14 mouse cellular contexts compared by ENCODE assay signal in the genomic region with DNA sequence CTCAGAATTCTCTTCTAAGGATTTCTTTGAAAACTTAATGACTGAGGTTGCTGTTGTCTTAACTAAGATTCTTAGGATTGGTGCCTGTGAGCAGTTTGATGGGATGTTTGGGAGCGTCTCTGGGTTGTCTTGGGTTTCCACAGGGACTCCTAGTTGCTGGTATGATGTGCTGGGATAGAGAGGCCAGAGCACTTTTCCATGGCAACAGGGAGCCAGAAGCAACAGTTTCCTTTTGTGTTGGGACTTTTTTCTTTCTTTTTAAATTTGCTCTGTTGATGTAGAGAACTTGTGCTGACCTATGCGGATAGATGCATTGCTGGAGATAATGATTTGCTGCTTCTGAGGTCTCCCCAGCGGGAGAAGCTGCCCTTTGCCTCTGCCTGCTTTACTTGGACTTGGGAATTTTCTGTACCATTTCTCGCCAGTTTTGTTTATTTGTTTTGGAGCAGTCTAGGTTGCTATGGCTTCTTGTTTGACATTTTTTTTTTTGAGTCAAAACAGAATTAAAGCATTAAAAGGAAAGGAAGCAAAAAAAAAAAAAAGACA. TPM values are rescaled to one million over a fixed set of nuclear protein-coding genes. Genes with fewer than 3 reads are reported as not detected.
A peak's percentile ranks its signal among the peaks of the same experiment; 100 is the strongest.
DNase-seq lines count a peak whose midpoint lies in the region; ATAC-seq and TF ChIP-seq lines count a peak whose summit lies in the region.
"Had no signal": no experiment of that assay in that cellular context is flagged by ENCODE, and none has a peak within 500 bp of the region (broad histone marks: within the 10 kb centered on the region; RNA-seq: fewer than 3 reads in every experiment).

No protein-coding gene starts in this region.

- no peaks in the 10 kb centered on the region for H3K36me3 ChIP-seq in embryonic facial prominence, embryonic 13.5 days
- H3K36me3 ChIP-seq in embryonic facial prominence, embryonic 10.5 days (replicated peaks), result no peaks in the 10 kb centered on the region
- H3K36me3 ChIP-seq in myocyte (ENCODE audit: control insufficient read depth, insufficient read depth), result no peaks in the 10 kb centered on the region
- H3K36me3 ChIP-seq: lung, embryonic 15.5 days had no signal

- H3K4me2 ChIP-seq in embryonic facial prominence, embryonic 13.5 days, result no peak overlapping the region
- peak overlapping the region; percentile 77 for H3K4me2 ChIP-seq in myocyte (ENCODE audit: low read depth)
- H3K4me2 ChIP-seq: lung, embryonic 15.5 days had no signal

- WGBS in embryonic facial prominence, embryonic 13.5 days, result 59% methylated on average over 4 of the region's 4 CpGs
- WGBS in embryonic facial prominence, embryonic 10.5 days, result 65% methylated on average over 4 of the region's 4 CpGs

- DNase-seq in embryonic facial prominence, embryonic 10.5 days (ENCODE audit: low spot score), result no peak
- peak; percentile 31 for DNase-seq in brain, embryonic 14.5 days (ENCODE audit: low read depth)
- DNase-seq in kidney, adult 9 months, result peak; percentile 67
- DNase-seq in left cerebral cortex, adult 8-10 months (ENCODE audit: low spot score in 2 of 2), result no peak
- DNase-seq: thymus, postnatal 4 days had no signal

- no peak for TF ChIP-seq POLR2A in brain, embryonic 14.5 days (IDR thresholded peaks at IDR 0.05; ENCODE audit: borderline replicate concordance, extremely low read depth, insufficient read depth, insufficient read length, poor library complexity, severe bottlenecking)
- no peak for TF ChIP-seq POLR2A in myocyte (IDR thresholded peaks at IDR 0.05; ENCODE audit: insufficient read length, low read depth)

- no peak overlapping the region for H3ac ChIP-seq in myocyte (ENCODE audit: control insufficient read depth, insufficient read length)

- TF ChIP-seq CTCF in brain, embryonic 14.5 days (IDR thresholded peaks at IDR 0.05; ENCODE audit: borderline replicate concordance, extremely low read depth, insufficient read depth, insufficient read length), result no peak

- H3K27me3 ChIP-seq in embryonic facial prominence, embryonic 13.5 days, result peaks cover 7% of the 10 kb centered on the region; the same call in 1 of the 2 replicates
- H3K27me3 ChIP-seq in embryonic facial prominence, embryonic 10.5 days (replicated peaks; ENCODE audit: low read depth, poor library complexity, severe bottlenecking), result no peaks in the 10 kb centered on the region; the same call in 1 of the 2 replicates
- no peaks in the 10 kb centered on the region for H3K27me3 ChIP-seq in myocyte (ENCODE audit: control insufficient read depth, insufficient read depth, insufficient read length)
- H3K27me3 ChIP-seq: lung, embryonic 15.5 days had no signal

- H3K4me1 ChIP-seq in embryonic facial prominence, embryonic 13.5 days, result peaks cover 20% of the 10 kb centered on the region
- peaks cover 4% of the 10 kb centered on the region; the same call in 1 of the 2 replicates for H3K4me1 ChIP-seq in embryonic facial prominence, embryonic 10.5 days
- H3K4me1 ChIP-seq: lung, embryonic 15.5 days had no signal

- no peak overlapping the region for H3K4me3 ChIP-seq in embryonic facial prominence, embryonic 13.5 days
- H3K4me3 ChIP-seq in embryonic facial prominence, embryonic 10.5 days, result no peak overlapping the region
- peak overlapping the region; percentile 10 for H3K4me3 ChIP-seq in myocyte
- H3K4me3 ChIP-seq: lung, embryonic 15.5 days had no signal

- ATAC-seq in embryonic facial prominence, embryonic 13.5 days (ENCODE audit: insufficient number of reproducible peaks, insufficient read depth, low FRiP score, low TSS enrichment, low read depth), result no peak
- ATAC-seq in inflammation-experienced regulatory T-cells, adult 6 months, result no peak
- ATAC-seq in cerebellum, adult (ENCODE audit: insufficient number of reproducible peaks, low FRiP score, low TSS enrichment), result no peak

- no peaks in the 10 kb centered on the region for H3K9me3 ChIP-seq in embryonic facial prominence, embryonic 13.5 days
- H3K9me3 ChIP-seq in embryonic facial prominence, embryonic 10.5 days, result no peaks in the 10 kb centered on the region
- H3K9me3 ChIP-seq: lung, embryonic 15.5 days had no signal

- no peak overlapping the region for H3K9ac ChIP-seq in embryonic facial prominence, embryonic 13.5 days
- H3K9ac ChIP-seq: lung, embryonic 15.5 days had no signal

- H3K79me2 ChIP-seq in myocyte (ENCODE audit: control insufficient read depth, insufficient read depth), result no peaks in the 10 kb centered on the region

- H3K27ac ChIP-seq in embryonic facial prominence, embryonic 13.5 days, result peak overlapping the region; percentile 52
- H3K27ac ChIP-seq in embryonic facial prominence, embryonic 10.5 days (replicated peaks), result no peak overlapping the region
- H3K27ac ChIP-seq: lung, embryonic 15.5 days had no signal

TF ChIP-seq in myocyte, 11 proteins besides CTCF, POLR2A, EP300 and RAD21:
- TF ChIP-seq MYOD1 (IDR thresholded peaks at IDR 0.05; ENCODE audit: control insufficient read depth in 1 of 3, insufficient read length in 2 of 3, low read depth in 2 of 3) (no peak), REST (IDR thresholded peaks at IDR 0.05; ENCODE audit: insufficient read depth, insufficient read length) (no peak), TCF12 (IDR thresholded peaks at IDR 0.05; ENCODE audit: insufficient read depth, poor library complexity, severe bottlenecking) (no peak), CEBPB (IDR thresholded peaks at IDR 0.05; ENCODE audit: insufficient read depth, poor library complexity, severe bottlenecking) (no peak)

RNA-seq across cellular contexts. Expression of a gene that starts 0.7 kb away (rescaled TPM):
- 4.2 and 7.0 TPM in 2 replicates for polyA plus RNA-seq in embryonic facial prominence, embryonic 13.5 days (2015; fragmentation: Nextera tagmentation; extraction: Ambion mirVana)
- 0.26 and 0.27 TPM in 2 replicates for polyA plus RNA-seq in embryonic facial prominence, embryonic 10.5 days (2016; fragmentation: Nextera tagmentation; extraction: Ambion mirVana)
- polyA plus RNA-seq in brain, embryonic 14.5 days (2012; rRNA removed), result 0.92 and 3.6 TPM in 2 replicates
- polyA plus RNA-seq in myocyte (2012; fragmentation: generic; extraction: Trizol), result 77.5 TPM
- under 1 TPM in 1 of 3 experiments, not detected in 2; 0.24 TPM for polyA plus RNA-seq in inflammation-experienced regulatory T-cells, adult 6 months (2017; shearing (Covaris generic))
- total RNA-seq in left cerebral cortex, adult 8-10 months (2022), result under 1 TPM in 1 of 4 experiments, not detected in 3; 0.27 TPM
- total RNA-seq: granulocyte monocyte progenitor cell, adult 5-6 weeks had no signal

RNA-seq across cellular contexts. Expression of a gene that starts 28.7 kb away (rescaled TPM):
- polyA plus RNA-seq in embryonic facial prominence, embryonic 13.5 days (2015; fragmentation: Nextera tagmentation; extraction: Ambion mirVana), result 18.7 and 23.5 TPM in 2 replicates
- 14.3 and 14.7 TPM in 2 replicates for polyA plus RNA-seq in embryonic facial prominence, embryonic 10.5 days (2016; fragmentation: Nextera tagmentation; extraction: Ambion mirVana)
- polyA plus RNA-seq in brain, embryonic 14.5 days (2012; rRNA removed), result 5.6 and 7.8 TPM in 2 replicates
- polyA plus RNA-seq in myocyte (2012; fragmentation: generic; extraction: Trizol), result 61.7 TPM
- polyA plus RNA-seq in inflammation-experienced regulatory T-cells, adult 6 months (2017; shearing (Covaris generic)), result 1 to 10 TPM; 3.0 to 4.3 (median 3.2) TPM
- 10 to 100 TPM in 2 of 4 experiments, 1 to 10 TPM in 2; 8.9 to 14.0 (median 11.3) TPM for total RNA-seq in left cerebral cortex, adult 8-10 months (2022)

RNA-seq across cellular contexts. Expression of a gene that starts 47.7 kb away (rescaled TPM):
- 0.72 and 0.81 TPM in 2 replicates for polyA plus RNA-seq in embryonic facial prominence, embryonic 13.5 days (2015; fragmentation: Nextera tagmentation; extraction: Ambion mirVana)
- 0.06 and 0.39 TPM in 2 replicates for polyA plus RNA-seq in embryonic facial prominence, embryonic 10.5 days (2016; fragmentation: Nextera tagmentation; extraction: Ambion mirVana)
- 0.09 and 0.11 TPM in 2 replicates for polyA plus RNA-seq in brain, embryonic 14.5 days (2012; rRNA removed)
- not detected for polyA plus RNA-seq in myocyte (2012; fragmentation: generic; extraction: Trizol)
- polyA plus RNA-seq in inflammation-experienced regulatory T-cells, adult 6 months (2017; shearing (Covaris generic)), result not detected
- total RNA-seq in left cerebral cortex, adult 8-10 months (2022), result not detected
- total RNA-seq: adrenal gland, postnatal 4 days; granulocyte monocyte progenitor cell, adult 5-6 weeks; left cerebral cortex, postnatal 10 days had no signal
- polyA plus RNA-seq: lung, embryonic 15.5 days; small intestine, adult 2 months had no signal

Comparison
In these comparisons a context has a peak if more than half of its experiments do, and no peak if none do; other contexts are left out.
1. DNase-seq: peak in brain, embryonic 14.5 days (single experiment) and kidney, adult 9 months (single experiment); none in embryonic facial prominence, embryonic 10.5 days (single experiment) and left cerebral cortex, adult 8-10 months (0 of 2).